Mouse (Mus musculus): ENCODE measurements around the gene Lmbr1l.
"Not testable (repeated sequence)": the region's sequence is repeated elsewhere in the genome, so short reads cannot be mapped to it uniquely, and the experiment has no call there.

Gene Lmbr1l

GRCm38 (mm10) chr15:98934217-98934839, 16.3 kb upstream of the Lmbr1l start, which contains the start of gene Tuba1b:
TSS of gene Tuba1b (minus strand) at chr15:98934565.
- peak; percentile 93 for DNase-seq (ENCODE audit: low spot score in 2 of 2)

- DNase-seq (ENCODE audit: low spot score in 2 of 2): peak; percentile 93 to 94
Observed at GRCm38 (mm10) chr15:98933833-98934216, 15.8 kb upstream of the Lmbr1l start.

GRCm38 (mm10) chr15:98933004-98933671, 15.1 kb upstream of the Lmbr1l start:
- DNase-seq (ENCODE audit: low spot score in 2 of 2): peak in 1 of 2 experiments; percentile 23

GRCm38 (mm10) chr15:98930998-98931397, 13.0 kb upstream of the Lmbr1l start:
- no peak for DNase-seq (ENCODE audit: low spot score in 2 of 2)

GRCm38 (mm10) chr15:98930017-98930734, 12.1 kb upstream of the Lmbr1l start:
- no peak for DNase-seq (ENCODE audit: low spot score in 2 of 2)

- DNase-seq (ENCODE audit: low spot score in 2 of 2): peak; percentile 68 to 80
Observed at GRCm38 (mm10) chr15:98928598-98929240, 10.7 kb upstream of the Lmbr1l start.

GRCm38 (mm10) chr15:98927566-98927965, 9.5 kb upstream of the Lmbr1l start:
- no peak for DNase-seq (ENCODE audit: low spot score in 2 of 2)

- no peak for DNase-seq (ENCODE audit: low spot score in 2 of 2)
Observed at GRCm38 (mm10) chr15:98924682-98925081, 6.7 kb upstream of the Lmbr1l start.

- no peak for DNase-seq (ENCODE audit: low spot score in 2 of 2)
Observed at GRCm38 (mm10) chr15:98923031-98923537, 5.1 kb upstream of the Lmbr1l start.

GRCm38 (mm10) chr15:98922581-98922980, 4.5 kb upstream of the Lmbr1l start:
- no peak for DNase-seq (ENCODE audit: low spot score in 2 of 2)

GRCm38 (mm10) chr15:98921510-98921909, 3.5 kb upstream of the Lmbr1l start:
- no peak for DNase-seq (ENCODE audit: low spot score in 2 of 2)

- DNase-seq (ENCODE audit: low spot score in 2 of 2): not testable (repeated sequence)
Observed at GRCm38 (mm10) chr15:98918499-98918895, 466 bp upstream of the Lmbr1l start.

- peak; percentile 35 to 45 for DNase-seq (ENCODE audit: low spot score in 2 of 2)
Observed at GRCm38 (mm10) chr15:98917091-98917490, 940 bp downstream of the Lmbr1l start.

- no peak for DNase-seq (ENCODE audit: low spot score in 2 of 2)
Observed at GRCm38 (mm10) chr15:98916016-98916415, 2.0 kb downstream of the Lmbr1l start.

GRCm38 (mm10) chr15:98914903-98915302, 3.1 kb downstream of the Lmbr1l start:
- no peak for DNase-seq (ENCODE audit: low spot score in 2 of 2)

GRCm38 (mm10) chr15:98904692-98905091, 13.3 kb downstream of the Lmbr1l start:
- no peak for DNase-seq (ENCODE audit: low spot score in 2 of 2)

GRCm38 (mm10) chr15:98902600-98902999, 15.4 kb downstream of the Lmbr1l start:
- DNase-seq (ENCODE audit: low spot score in 2 of 2): no peak

- no peak for DNase-seq (ENCODE audit: low spot score in 2 of 2)
Observed at GRCm38 (mm10) chr15:98901530-98901929, 16.5 kb downstream of the Lmbr1l start.

- no peak for DNase-seq (ENCODE audit: low spot score in 2 of 2)
Observed at GRCm38 (mm10) chr15:98897928-98898800, 19.9 kb downstream of the Lmbr1l start, which contains the start of gene Dhh. TSS of gene Dhh (minus strand) at chr15:98898540.

GRCm38 (mm10) chr15:98897495-98897894, 20.5 kb downstream of the Lmbr1l start:
- DNase-seq (ENCODE audit: low spot score in 2 of 2): peak; percentile 38 to 58
